Mouse (Mus musculus) MEL (cell line): Measurements from ENCODE around the gene Unc13c. TPM values are rescaled to one million over a fixed set of nuclear protein-coding genes. Genes with fewer than 3 reads are reported as not detected.

Experiments used
- DNase-seq: peaks from one replicate; pipeline ENCODE4 v3.0.0; 2011; ENCODE audit warnings: low read depth, low spot score
- H3K27ac ChIP-seq: 2 replicates; pipeline ENCODE4 v1.5.1; 2012; ENCODE audit warnings: low read depth, mild to moderate bottlenecking, control low read depth, low read length, moderate library complexity; ENCODE audit not compliant: control insufficient read depth
- H3K27me3 ChIP-seq, 2 experiments: fragments of 150-350 bp in 1 of 2; sonication (generic) in 1 of 2; 2 replicates each; pipeline ENCODE4 v1.6.1; 2012; ENCODE audit warnings: low read length in 2 of 2, mild to moderate bottlenecking in 2 of 2, improper control_type of control experiment in 1 of 2, moderate library complexity in 1 of 2; ENCODE audit not compliant: insufficient read depth in 2 of 2, control insufficient read depth in 1 of 2
- H3K36me3 ChIP-seq, 2 experiments: 2 replicates each; pipeline ENCODE4 v1.6.1; 2012 to 2014; ENCODE audit warnings: low read length in 2 of 2, improper control_type of control experiment in 1 of 2, inconsistent platforms in 1 of 2, mild to moderate bottlenecking in 1 of 2; ENCODE audit not compliant: insufficient read depth in 2 of 2, control insufficient read depth in 1 of 2
- H3K4me1 ChIP-seq, 2 experiments: fragments of 150-350 bp in 1 of 2; sonication (generic) in 1 of 2; 2 replicates each; pipeline ENCODE4 v1.6.1; 2012; ENCODE audit warnings: low read length in 2 of 2, improper control_type of control experiment in 1 of 2, mild to moderate bottlenecking in 1 of 2; ENCODE audit not compliant: insufficient read depth in 2 of 2, control insufficient read depth in 1 of 2
- H3K4me3 ChIP-seq, 2 experiments: fragments of 150-350 bp in 1 of 2; sonication (generic) in 1 of 2; 2 replicates each; pipeline ENCODE4 v1.5.1; 2012; ENCODE audit warnings: low read depth in 2 of 2, low read length in 2 of 2, mild to moderate bottlenecking in 2 of 2, moderate library complexity in 2 of 2, control low read depth in 1 of 2, improper control_type of control experiment in 1 of 2; ENCODE audit not compliant: control insufficient read depth in 1 of 2, insufficient read depth in 1 of 2
- H3K79me2 ChIP-seq: 2 replicates; pipeline ENCODE4 v1.6.1; 2012; ENCODE audit warnings: mild to moderate bottlenecking, low read length, moderate library complexity; ENCODE audit not compliant: control insufficient read depth, poor library complexity, insufficient read depth
- H3K9ac ChIP-seq: 2 replicates; pipeline ENCODE4 v1.6.1; 2012; ENCODE audit warnings: low read depth, mild to moderate bottlenecking, control low read depth, low read length, moderate library complexity; ENCODE audit not compliant: control insufficient read depth, poor library complexity, severe bottlenecking
- H3K9me3 ChIP-seq: fragments of 150-350 bp; sonication (generic); replicated peaks from 2 replicates; pipeline ENCODE4 v1.6.1; 2012; ENCODE audit warnings: mild to moderate bottlenecking, low read length, improper control_type of control experiment, moderate library complexity; ENCODE audit not compliant: insufficient read depth
- BHLHE40 ChIP-seq: IDR thresholded peaks from 2 replicates; pipeline ENCODE4 v1.6.1; 2012; ENCODE audit warnings: low read depth, mild to moderate bottlenecking, inconsistent platforms, low read length, improper control_type of control experiment, borderline replicate concordance
- ELF1 ChIP-seq: IDR thresholded peaks from 2 replicates; pipeline ENCODE4 v1.6.1; 2014; ENCODE audit warnings: low read depth, mild to moderate bottlenecking, inconsistent platforms, low read length, improper control_type of control experiment, moderate library complexity
- EP300 ChIP-seq, 2 experiments: IDR thresholded peaks; 2 replicates each; pipeline ENCODE4 v1.6.1; 2011; ENCODE audit warnings: improper control_type of control experiment in 2 of 2, low read length in 2 of 2, low read depth in 1 of 2, mild to moderate bottlenecking in 1 of 2
- ETS1 ChIP-seq: IDR thresholded peaks from 2 replicates; pipeline ENCODE4 v1.6.1; 2012; ENCODE audit warnings: low read depth, mild to moderate bottlenecking, inconsistent platforms, low read length, improper control_type of control experiment, moderate library complexity
- GABPA ChIP-seq: IDR thresholded peaks from 2 replicates; pipeline ENCODE4 v1.6.1; 2012; ENCODE audit warnings: low read depth, mild to moderate bottlenecking, inconsistent platforms, low read length, improper control_type of control experiment, moderate library complexity
- GATA1 ChIP-seq: IDR thresholded peaks from 2 replicates; pipeline ENCODE4 v1.6.1; 2011; ENCODE audit warnings: low read depth, low read length, improper control_type of control experiment
- HCFC1 ChIP-seq: IDR thresholded peaks from 2 replicates; pipeline ENCODE4 v1.6.1; 2012; ENCODE audit warnings: low read depth, mild to moderate bottlenecking, inconsistent platforms, low read length, improper control_type of control experiment, moderate library complexity
- JUND ChIP-seq: IDR thresholded peaks from 2 replicates; pipeline ENCODE4 v1.6.1; 2011; ENCODE audit warnings: low read depth, mild to moderate bottlenecking, improper control_type of control experiment, low read length
- MAX ChIP-seq: IDR thresholded peaks from 2 replicates; pipeline ENCODE4 v1.6.1; 2011; ENCODE audit warnings: low read length, improper control_type of control experiment
- MEF2A ChIP-seq: IDR thresholded peaks from 2 replicates; pipeline ENCODE4 v1.6.1; 2014; ENCODE audit warnings: low read depth, mild to moderate bottlenecking, inconsistent platforms, low read length, improper control_type of control experiment; ENCODE audit not compliant: poor library complexity, insufficient replicate concordance, severe bottlenecking; ENCODE audit errors: extremely low read depth
- NELFE ChIP-seq: IDR thresholded peaks from 2 replicates; pipeline ENCODE4 v1.6.1; 2011; ENCODE audit warnings: low read depth, low read length, improper control_type of control experiment
- POLR2AphosphoS5 ChIP-seq: IDR thresholded peaks from 2 replicates; pipeline ENCODE4 v1.6.1; 2012; ENCODE audit warnings: low read depth, borderline replicate concordance, mild to moderate bottlenecking, inconsistent platforms, low read length, moderate library complexity, mixed read lengths
- RAD21 ChIP-seq: IDR thresholded peaks from 2 replicates; pipeline ENCODE4 v1.6.1; 2011; ENCODE audit warnings: mild to moderate bottlenecking, low read depth, low read length, improper control_type of control experiment
- RCOR1 ChIP-seq: IDR thresholded peaks from 2 replicates; pipeline ENCODE4 v1.6.1; 2012; ENCODE audit warnings: low read depth, mild to moderate bottlenecking, inconsistent platforms, low read length, improper control_type of control experiment
- SIN3A ChIP-seq: IDR thresholded peaks from 2 replicates; pipeline ENCODE4 v1.6.1; 2012; ENCODE audit warnings: low read length, improper control_type of control experiment, inconsistent platforms
- SMC3 ChIP-seq: IDR thresholded peaks from 2 replicates; pipeline ENCODE4 v1.6.1; 2011; ENCODE audit warnings: low read depth, low read length, improper control_type of control experiment
- TAL1 ChIP-seq: IDR thresholded peaks from 2 replicates; pipeline ENCODE4 v1.6.1; 2012; ENCODE audit warnings: mild to moderate bottlenecking, inconsistent platforms, low read length, moderate library complexity, mixed read lengths
- TCF12 ChIP-seq: IDR thresholded peaks from 2 replicates; pipeline ENCODE4 v1.6.1; 2014; ENCODE audit warnings: low read depth, mild to moderate bottlenecking, inconsistent platforms, low read length, improper control_type of control experiment, moderate library complexity
- USF1 ChIP-seq: IDR thresholded peaks from 2 replicates; pipeline ENCODE4 v1.6.1; 2014; ENCODE audit warnings: low read depth, mild to moderate bottlenecking, inconsistent platforms, low read length, improper control_type of control experiment, moderate library complexity
- ZC3H11A ChIP-seq: IDR thresholded peaks from 2 replicates; pipeline ENCODE4 v1.6.1; 2012; ENCODE audit warnings: low read depth, mild to moderate bottlenecking, inconsistent platforms, low read length, improper control_type of control experiment
- polyA plus RNA-seq, 2 experiments: library from polyadenylated mRNA; stranded (reverse) in 1 of 2; unstranded in 1 of 2; fragments of >175 nt in 1 of 2; fragments of >200 nt in 1 of 2; gene quantifications; 2 replicates each; pipeline versions ENCODE4 v1.2.1 to v1.2.4; 2012; ENCODE audit warnings: low replicate concordance in 2 of 2, low read depth in 1 of 2; ENCODE audit not compliant: insufficient read length in 2 of 2, insufficient read depth in 1 of 2, missing spikeins in 1 of 2
- total RNA-seq: library from RNA; depleted of rRNA; stranded (reverse); fragments of 300-350 nt; gene quantifications from 2 replicates; pipeline ENCODE4 v1.2.3, GENCODE M21; 2012

Gene Unc13c
- total and polyA plus RNA-seq, 3 experiments = not detected

DNA sequence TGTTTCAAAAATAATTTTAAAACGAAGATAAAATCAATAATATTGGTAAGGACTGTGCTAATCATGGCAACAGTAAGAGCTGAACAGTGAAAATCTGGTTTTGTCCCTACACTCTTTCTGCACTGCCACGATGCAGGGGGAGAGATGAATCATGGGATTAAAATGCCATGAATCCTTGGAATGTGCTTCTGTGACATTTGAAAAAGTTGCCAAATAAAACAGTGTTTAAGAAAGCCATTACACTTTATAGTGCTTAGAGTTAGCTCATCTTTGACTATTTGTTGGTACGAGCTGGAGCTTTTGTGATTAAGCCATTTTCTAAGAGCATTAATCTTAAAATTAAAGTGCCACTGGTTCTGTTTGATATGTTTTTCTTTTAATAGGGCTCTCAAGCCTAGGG is 496.2 kb downstream of the Unc13c start:
- no peaks in the 10 kb centered on the region for H3K79me2 ChIP-seq
- H3K9ac ChIP-seq = no peak overlapping the region
- H3K27ac ChIP-seq = no peak overlapping the region
- H3K4me3 ChIP-seq = no peak overlapping the region
- H3K9me3 ChIP-seq = no peaks in the 10 kb centered on the region
- no peaks in the 10 kb centered on the region for H3K36me3 ChIP-seq
- TF ChIP-seq SMC3 = no peak
- no peak for TF ChIP-seq TCF12
- TF ChIP-seq MEF2A = no peak
- TF ChIP-seq NELFE = no peak
- TF ChIP-seq POLR2AphosphoS5 = no peak
- TF ChIP-seq ELF1 = no peak
- TF ChIP-seq JUND = no peak
- no peak for TF ChIP-seq ETS1
- no peak for TF ChIP-seq ZC3H11A
- TF ChIP-seq SIN3A = no peak
- no peak for TF ChIP-seq TAL1
- TF ChIP-seq USF1 = no peak
- no peak for TF ChIP-seq EP300 (IDR thresholded peaks at IDR 0.05; ENCODE audit: low read depth in 1 of 2, low read length in 2 of 2)
- TF ChIP-seq RCOR1 = no peak
- no peak for TF ChIP-seq RAD21
- no peak for TF ChIP-seq GATA1
- TF ChIP-seq HCFC1 = no peak
- TF ChIP-seq MAX = no peak
- no peak for TF ChIP-seq BHLHE40
- H3K27me3 ChIP-seq = no peaks in the 10 kb centered on the region
- H3K4me1 ChIP-seq = no peaks in the 10 kb centered on the region
- no peak for DNase-seq

DNA sequence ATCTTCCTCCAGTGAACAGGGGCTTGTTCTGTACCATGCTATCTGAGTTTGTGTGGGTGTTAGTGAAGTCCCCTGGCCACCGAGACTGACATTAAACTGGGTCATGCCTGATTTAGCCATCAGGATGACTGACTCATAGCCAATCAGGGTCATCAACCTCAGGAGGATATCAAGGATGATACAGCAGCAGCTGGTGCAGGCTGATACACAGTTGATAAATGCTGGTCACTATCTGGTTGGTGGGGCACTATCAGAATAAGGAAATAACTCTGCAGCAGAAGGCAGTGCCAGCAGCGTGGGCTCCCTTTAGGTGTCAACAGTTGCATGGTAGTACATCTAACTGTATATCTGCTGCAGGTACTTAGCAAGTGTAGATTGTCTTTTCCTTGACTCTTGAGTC is 506.7 kb downstream of the Unc13c start:
- Histone ChIP-seq H3K27me3 (no peaks in the 10 kb centered on the region), H3K9ac (no peak overlapping the region), H3K9me3 (no peaks in the 10 kb centered on the region), H3K4me3 (no peak overlapping the region), H3K27ac (no peak overlapping the region), H3K36me3 (no peaks in the 10 kb centered on the region), H3K79me2 (no peaks in the 10 kb centered on the region), H3K4me1 (no peaks in the 10 kb centered on the region)
- DNase-seq = no peak
- no peak for TF ChIP-seq GABPA
- no peak for TF ChIP-seq TCF12
